In the genomic region with DNA sequence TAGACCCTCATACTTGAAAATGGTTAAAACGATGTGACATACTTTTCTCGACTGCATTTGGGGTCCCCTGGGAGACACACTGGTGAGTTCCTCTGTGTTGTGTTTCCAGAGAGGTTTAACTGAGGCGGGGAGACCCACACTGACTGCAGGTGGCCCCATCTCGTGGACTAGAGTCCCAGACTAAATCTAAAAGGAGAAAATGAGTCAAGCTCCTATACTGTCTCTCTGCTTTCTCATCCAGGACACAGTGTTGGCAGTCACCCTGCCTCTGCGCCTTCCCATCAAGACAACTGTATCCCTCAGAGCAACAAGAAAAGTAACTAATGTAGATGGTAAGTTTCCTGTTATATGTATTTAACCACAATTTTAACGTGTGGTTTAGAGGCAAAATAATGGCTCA, we compare ENCODE assay signal across 19 mouse cellular contexts. TPM values are rescaled to one million over a fixed set of nuclear protein-coding genes. Genes with fewer than 3 reads are reported as not detected.
DNase-seq lines count a peak whose midpoint lies in the region; ATAC-seq and TF ChIP-seq lines count a peak whose summit lies in the region.
"Had no signal": no experiment of that assay in that cellular context is flagged by ENCODE, and none has a peak within 500 bp of the region (broad histone marks: within the 10 kb centered on the region; RNA-seq: fewer than 3 reads in every experiment).

No protein-coding gene starts in this region.

- TF ChIP-seq RAD21 in CH12.LX (IDR thresholded peaks at IDR 0.05; ENCODE audit: low read depth, low read length): no peak; the same call in 1 of the 2 replicates

- no peak overlapping the region for H3K27ac ChIP-seq in CH12.LX (ENCODE audit: insufficient read depth, low read depth)
- no peak overlapping the region for H3K27ac ChIP-seq in liver, embryonic 12.5 days

- H3K79me2 ChIP-seq in CH12.LX (replicated peaks; ENCODE audit: control insufficient read depth, extremely low read depth, insufficient read depth, poor library complexity, severe bottlenecking): no peaks in the 10 kb centered on the region

- no peak for ATAC-seq in liver, embryonic 12.5 days
- ATAC-seq: activated CD4-positive, CD25-positive, alpha-beta regulatory T cell, adult 4 months; CD4-positive, CD25-positive, alpha-beta regulatory T cell, adult 4 months; Patski had no signal

- H3K27me3 ChIP-seq in CH12.LX (replicated peaks): no peaks in the 10 kb centered on the region
- H3K27me3 ChIP-seq in splenic B cell, adult 2 months (ENCODE audit: control insufficient read depth, insufficient read depth, low read length, poor library complexity, severe bottlenecking): no peaks in the 10 kb centered on the region
- H3K27me3 ChIP-seq in liver, embryonic 12.5 days (replicated peaks): no peaks in the 10 kb centered on the region
- H3K27me3 ChIP-seq: Patski had no signal

- no peak for TF ChIP-seq CTCF in CH12.LX (conservative IDR thresholded peaks at IDR 0.05 in 1 of 2, IDR thresholded peaks at IDR 0.05 in 1 of 2; ENCODE audit: low read depth in 2 of 2, low read length in 2 of 2)

- no peak overlapping the region for H3K9ac ChIP-seq in CH12.LX (ENCODE audit: insufficient read depth, low read depth)
- no peak overlapping the region for H3K9ac ChIP-seq in liver, embryonic 12.5 days

- in situ Hi-C loops in CH12.LX (cut with MboI; ENCODE audit: low pct_ligation_motif_present, low pct_unique_long_range_greater_than_20kb, low sequenced_read_pairs): loop anchor here (10.0 kb wide), 1 partner anchor 46 kb away; no protein-coding TSS in a partner anchor

- TF ChIP-seq EP300 in CH12.LX (IDR thresholded peaks at IDR 0.05; ENCODE audit: low read length): peak; percentile 53; the same call in 1 of the 2 replicates

- TF ChIP-seq POLR2A in CH12.LX (IDR thresholded peaks at IDR 0.05; ENCODE audit: low read depth, low read length): no peak

- no peaks in the 10 kb centered on the region for H3K36me3 ChIP-seq in CH12.LX (replicated peaks in 1 of 2; ENCODE audit: control insufficient read depth in 1 of 2, insufficient read depth in 1 of 2, low read length in 1 of 2)
- no peaks in the 10 kb centered on the region for H3K36me3 ChIP-seq in splenic B cell, adult 2 months (ENCODE audit: control insufficient read depth, insufficient read depth, low read length, poor library complexity, severe bottlenecking)
- no peaks in the 10 kb centered on the region for H3K36me3 ChIP-seq in liver, embryonic 12.5 days
- H3K36me3 ChIP-seq: G1E had no signal

- DNase-seq in CH12.LX (ENCODE audit: extremely low read depth): peak; percentile 74
- DNase-seq in splenic B cell, adult 2 months (ENCODE audit: low read depth, low spot score): peak; percentile 18
- DNase-seq in layer of hippocampus, postnatal 36 days: no peak
- DNase-seq: adrenal gland, adult 2 months; adrenal gland, adult 8-10 months; adrenal gland, postnatal 10 days; adrenal gland, postnatal 14 days; adrenal gland, postnatal 25 days; adrenal gland, postnatal 36 days; cerebellum, adult 11 months; cerebellum, adult 11-12 months; cerebellum, adult 18-20 months; cerebellum, adult 2 months had no signal

- no peak overlapping the region for H3K4me3 ChIP-seq in CH12.LX (replicated peaks in 1 of 3; ENCODE audit: low read depth in 2 of 3, low read length in 2 of 3, poor library complexity in 1 of 3)
- no peak overlapping the region for H3K4me3 ChIP-seq in liver, embryonic 12.5 days

- no peak overlapping the region for H3K4me2 ChIP-seq in CH12.LX (ENCODE audit: insufficient read depth, low read depth, poor library complexity, severe bottlenecking)
- H3K4me2 ChIP-seq in liver, embryonic 12.5 days: no peak overlapping the region

- peaks cover 3% of the 10 kb centered on the region for H3K9me3 ChIP-seq in CH12.LX (replicated peaks; ENCODE audit: low read length)
- no peaks in the 10 kb centered on the region for H3K9me3 ChIP-seq in liver, embryonic 12.5 days (replicated peaks)

- peaks cover 17 to 66% of the 10 kb centered on the region in 2 experiments for H3K4me1 ChIP-seq in CH12.LX (ENCODE audit: control insufficient read depth in 1 of 2, insufficient read depth in 2 of 2)
- H3K4me1 ChIP-seq in liver, embryonic 12.5 days: peaks cover 9% of the 10 kb centered on the region; the same call in 1 of the 2 replicates

- dilution Hi-C loops in CH12.LX (cut with MboI; ENCODE audit: extremely low pct_ligation_motif_present, extremely low pct_unique_long_range_greater_than_20kb, low sequenced_read_pairs): no loop called here

- WGBS in liver, embryonic 12.5 days (ENCODE audit: insufficient replicate concordance): 58% methylated on average over 6 of the region's 6 CpGs

TF ChIP-seq in CH12.LX, 34 proteins besides CTCF, POLR2A, EP300 and RAD21:
- TF ChIP-seq ELF1 (IDR thresholded peaks at IDR 0.05; ENCODE audit: low read depth, low read length) (no peak), MEF2A (IDR thresholded peaks at IDR 0.05; ENCODE audit: borderline replicate concordance, low read depth, low read length) (peak; percentile 82), JUN (IDR thresholded peaks at IDR 0.05; ENCODE audit: insufficient read depth, low read depth, low read length) (0 out of 2 replicates have a peak, but pooled peaks have one; percentile 7), CHD2 (IDR thresholded peaks at IDR 0.05; ENCODE audit: low read length) (no peak), TBP (conservative IDR thresholded peaks at IDR 0.05; ENCODE audit: low read depth, low read length) (no peak), USF2 (conservative IDR thresholded peaks at IDR 0.05; ENCODE audit: low read depth, low read length) (no peak), ZNF384 (IDR thresholded peaks at IDR 0.05; ENCODE audit: low read depth, low read length) (no peak), GABPA (IDR thresholded peaks at IDR 0.05; ENCODE audit: insufficient replicate concordance, low read depth, low read length) (no peak), PAX5 (IDR thresholded peaks at IDR 0.05; ENCODE audit: low read length) (no peak), RCOR1 (conservative IDR thresholded peaks at IDR 0.05; ENCODE audit: low read depth, low read length) (no peak), MXI1 (IDR thresholded peaks at IDR 0.05; ENCODE audit: low read depth, low read length) (no peak; the same call in 1 of the 2 replicates), KAT2A (IDR thresholded peaks at IDR 0.05; ENCODE audit: insufficient replicate concordance, low read length) (no peak), ETS1 (conservative IDR thresholded peaks at IDR 0.05; ENCODE audit: low read depth, low read length) (peak; percentile 60), NRF1 (IDR thresholded peaks at IDR 0.05; ENCODE audit: low read depth, low read length) (no peak), TCF12 (IDR thresholded peaks at IDR 0.05; ENCODE audit: low read depth, low read length) (0 out of 2 replicates have a peak, but pooled peaks have one; percentile 24), USF1 (IDR thresholded peaks at IDR 0.05; ENCODE audit: low read depth, low read length) (no peak), NELFE (IDR thresholded peaks at IDR 0.05; ENCODE audit: low read depth, low read length) (no peak), ZC3H11A (IDR thresholded peaks at IDR 0.05; ENCODE audit: low read depth, low read length) (no peak), MAZ (IDR thresholded peaks at IDR 0.05; ENCODE audit: low read depth, low read length) (no peak), MAFK (IDR thresholded peaks at IDR 0.05; ENCODE audit: insufficient replicate concordance, low read length) (no peak), POLR2AphosphoS2 (IDR thresholded peaks at IDR 0.05; ENCODE audit: low read depth, low read length) (no peak), SIN3A (IDR thresholded peaks at IDR 0.05; ENCODE audit: low read length) (no peak), MAX (IDR thresholded peaks at IDR 0.05; ENCODE audit: low read length) (no peak), UBTF (IDR thresholded peaks at IDR 0.05; ENCODE audit: low read depth, low read length) (no peak), ZKSCAN1 (IDR thresholded peaks at IDR 0.05; ENCODE audit: borderline replicate concordance, low read depth, low read length) (no peak), CHD1 (IDR thresholded peaks at IDR 0.05; ENCODE audit: low read depth, low read length) (no peak), E2F4 (IDR thresholded peaks at IDR 0.05; ENCODE audit: insufficient replicate concordance, low read depth, low read length) (no peak), IRF4 (IDR thresholded peaks at IDR 0.05; ENCODE audit: low read depth, low read length) (no peak), HCFC1 (IDR thresholded peaks at IDR 0.05; ENCODE audit: low read depth, low read length) (no peak), SMC3 (IDR thresholded peaks at IDR 0.05; ENCODE audit: low read depth, low read length) (no peak), JUND (conservative IDR thresholded peaks at IDR 0.05; ENCODE audit: low read depth, low read length) (0 out of 2 replicates have a peak, but pooled peaks have one; percentile 12), ZMIZ1 (IDR thresholded peaks at IDR 0.05; ENCODE audit: low read depth, low read length) (no peak)
TF ChIP-seq in CH12.LX: peak in this region for 5.

RNA-seq across cellular contexts. Expression of a gene that starts 15.9 kb away (rescaled TPM):
- total RNA-seq in CH12.LX (2012; rRNA removed) (0.04 and 0.13 TPM in 2 replicates), CH12.LX (2014; rRNA removed) (0.13 and 0.23 TPM in 2 replicates)
- polyA plus RNA-seq in CH12.LX (2012; ENCODE audit: insufficient read length, low read depth): 0.54 and 0.63 TPM in 2 replicates
- not detected for total RNA-seq in layer of hippocampus, postnatal 36 days (2021)
- polyA plus RNA-seq in liver, embryonic 12.5 days (2016; fragmentation: Nextera tagmentation; extraction: Ambion mirVana): 0.04 and 0.06 TPM in 2 replicates
- total RNA-seq: adrenal gland, adult 18-20 months; adrenal gland, adult 2 months; adrenal gland, adult 8-10 months; adrenal gland, postnatal 25 days had no signal
- polyA plus RNA-seq: adrenal gland, adult 2 months; G1E; Patski had no signal

RNA-seq across cellular contexts. Expression of a gene that starts 53.5 kb away (rescaled TPM):
- total RNA-seq in CH12.LX (2012; rRNA removed): 26.7 and 26.9 TPM in 2 replicates
- 31.0 and 32.3 TPM in 2 replicates for total RNA-seq in CH12.LX (2014; rRNA removed)
- 31.6 and 32.0 TPM in 2 replicates for polyA plus RNA-seq in CH12.LX (2012; ENCODE audit: insufficient read length, low read depth)
- total RNA-seq in layer of hippocampus, postnatal 36 days (2021): 10 to 100 TPM; 69.2 to 79.7 TPM
- 32.9 and 33.7 TPM in 2 replicates for polyA plus RNA-seq in liver, embryonic 12.5 days (2016; fragmentation: Nextera tagmentation; extraction: Ambion mirVana)

Comparison
In these comparisons a context has a peak if more than half of its experiments do, and no peak if none do; other contexts are left out.
1. DNase-seq: peak in CH12.LX (single experiment) and splenic B cell, adult 2 months (single experiment); none in layer of hippocampus, postnatal 36 days (0 of 2).